Mouse (Mus musculus) midbrain, embryonic 16.5 days (tissue): ENCODE results near the gene Tbata. TPM values are rescaled to one million over a fixed set of nuclear protein-coding genes. Genes with fewer than 3 reads are reported as not detected.

ENCODE experiments used
- ATAC-seq: fragments of 200-750 bp; cut with Nextera tagmentation; 2 replicates; pipeline ENCODE4 v1.8.0; 2017; ENCODE audit warnings: moderate TSS enrichment
- H3K27ac ChIP-seq: fragments of 300-500 bp; sonication (generic); 2 replicates; pipeline ENCODE4 v1.5.1; 2014; ENCODE audit warnings: mild to moderate bottlenecking, low read length, mixed read lengths
- H3K27me3 ChIP-seq: fragments of 300-500 bp; sonication (generic); 2 replicates; pipeline ENCODE4 v1.6.1; 2014; ENCODE audit warnings: low read depth, low read length, mixed read lengths; ENCODE audit not compliant: control insufficient read depth, insufficient read depth
- H3K36me3 ChIP-seq: fragments of 300-500 bp; sonication (generic); 2 replicates; pipeline ENCODE4 v1.6.1; 2014; ENCODE audit warnings: mild to moderate bottlenecking, low read length, moderate library complexity, mixed read lengths; ENCODE audit not compliant: control insufficient read depth, insufficient read depth
- H3K4me1 ChIP-seq: fragments of 300-500 bp; sonication (generic); 2 replicates; pipeline ENCODE4 v1.6.1; 2014; ENCODE audit warnings: mild to moderate bottlenecking, low read length, mixed read lengths; ENCODE audit not compliant: control insufficient read depth, insufficient read depth
- H3K4me2 ChIP-seq: fragments of 300-500 bp; sonication (generic); 2 replicates; pipeline ENCODE4 v1.6.1; 2014; ENCODE audit warnings: mild to moderate bottlenecking, low read length, mixed read lengths
- H3K4me3 ChIP-seq: fragments of 300-500 bp; sonication (generic); 2 replicates; pipeline ENCODE4 v1.5.1; 2014; ENCODE audit warnings: low read depth, mild to moderate bottlenecking, low read length, moderate library complexity, mixed read lengths
- H3K9ac ChIP-seq: fragments of 300-500 bp; sonication (generic); 2 replicates; pipeline ENCODE4 v1.6.1; 2014; ENCODE audit warnings: low read depth, low read length, mixed read lengths
- H3K9me3 ChIP-seq: fragments of 300-500 bp; sonication (generic); replicated peaks from 2 replicates; pipeline ENCODE4 v1.6.1; 2014; ENCODE audit warnings: mild to moderate bottlenecking, low read length, mixed read lengths; ENCODE audit not compliant: control insufficient read depth, poor library complexity, severe bottlenecking
- WGBS: fragments of 180-500 bp; shearing (Covaris S2); extraction: QIAGEN DNeasy Blood & Tissue Kit; methylation state at CpG from one replicate; pipeline ENCODE4 v1.1.7; 2014; 5-methylcytosine and 5-hydroxymethylcytosine counted together
- microRNA-seq: library from miRNA; unstranded; fragments of <30 nt; microRNA quantifications from one replicate; pipeline ENCODE4, GENCODE M21; 2017
- polyA plus RNA-seq: library from polyadenylated mRNA; unstranded; fragments of >200 nt; fragmentation: Nextera tagmentation; extraction: Ambion mirVana; gene quantifications from 2 replicates; pipeline ENCODE4 v1.2.1, GENCODE M21; 2015

The Tbata gene
- polyA plus RNA-seq, 1 experiment from 2014 or later, result 0.16 TPM

GRCm38 (mm10) chr10:61236683-61237390 is 65.1 kb downstream of the Tbata start:
- H3K4me1 ChIP-seq, result no peaks in the 10 kb centered on the region; the same call in 1 of the 2 replicates
- ATAC-seq, result no peak
- H3K9me3 ChIP-seq, result no peaks in the 10 kb centered on the region
- no peaks in the 10 kb centered on the region for H3K27me3 ChIP-seq
- 60% methylated on average over 4 of the region's 4 CpGs for WGBS
- H3K36me3 ChIP-seq, result no peaks in the 10 kb centered on the region
- no peak overlapping the region for H3K4me3 ChIP-seq
- no peak overlapping the region for H3K27ac ChIP-seq
- H3K4me2 ChIP-seq, result no peak overlapping the region
- H3K9ac ChIP-seq, result no peak overlapping the region

GRCm38 (mm10) chr10:61237391-61237785 is 65.6 kb downstream of the Tbata start:
- no peak overlapping the region for H3K4me2 ChIP-seq
- no peaks in the 10 kb centered on the region for H3K27me3 ChIP-seq
- no peak overlapping the region for H3K9ac ChIP-seq
- H3K9me3 ChIP-seq, result no peaks in the 10 kb centered on the region
- no peaks in the 10 kb centered on the region for H3K36me3 ChIP-seq
- H3K4me1 ChIP-seq, result no peaks in the 10 kb centered on the region; the same call in 1 of the 2 replicates
- H3K4me3 ChIP-seq, result no peak overlapping the region
- no peak overlapping the region for H3K27ac ChIP-seq
- ATAC-seq, result no peak
- WGBS, result 74% methylated on average over 6 of the region's 6 CpGs

Small RNA genes within 50 kb of the gene (microRNA-seq; reads per million reads assigned to microRNA genes)
- gene Gm44308, result not detected

Other genes with a start within 250 kb of the Tbata start
- gene Pcbd1, start 82.6 kb upstream of the Tbata start, polyA plus RNA-seq, result 50.9 and 52.9 TPM in 2 replicates
- 42.8 and 45.7 TPM in 2 replicates for gene Sgpl1, start 24.3 kb upstream of the Tbata start, polyA plus RNA-seq
- 0.24 and 0.29 TPM in 2 replicates for gene Adamts14, start 101.5 kb downstream of the Tbata start, polyA plus RNA-seq
- not detected in 2 replicates for gene Prf1, start 125.9 kb downstream of the Tbata start, polyA plus RNA-seq
- gene Pald1, start 211.6 kb downstream of the Tbata start, polyA plus RNA-seq, result 20.2 and 20.6 TPM in 2 replicates
- 0.30 and 0.48 TPM in 2 replicates for gene Nodal, start 246.0 kb downstream of the Tbata start, polyA plus RNA-seq